Mouse (Mus musculus) adrenal gland, adult (tissue): Measurements from ENCODE around the gene Dcp1b.
A peak's percentile ranks its signal among the peaks of the same experiment; 100 is the strongest.

ENCODE experiments used
- DNase-seq, 2 experiments: peaks; one replicate each; pipeline ENCODE4 v3.0.0; 2022 to 2023; ENCODE audit warnings: low spot score in 1 of 2; ENCODE audit not compliant: inconsistent age in 2 of 2

Gene Dcp1b

DNA sequence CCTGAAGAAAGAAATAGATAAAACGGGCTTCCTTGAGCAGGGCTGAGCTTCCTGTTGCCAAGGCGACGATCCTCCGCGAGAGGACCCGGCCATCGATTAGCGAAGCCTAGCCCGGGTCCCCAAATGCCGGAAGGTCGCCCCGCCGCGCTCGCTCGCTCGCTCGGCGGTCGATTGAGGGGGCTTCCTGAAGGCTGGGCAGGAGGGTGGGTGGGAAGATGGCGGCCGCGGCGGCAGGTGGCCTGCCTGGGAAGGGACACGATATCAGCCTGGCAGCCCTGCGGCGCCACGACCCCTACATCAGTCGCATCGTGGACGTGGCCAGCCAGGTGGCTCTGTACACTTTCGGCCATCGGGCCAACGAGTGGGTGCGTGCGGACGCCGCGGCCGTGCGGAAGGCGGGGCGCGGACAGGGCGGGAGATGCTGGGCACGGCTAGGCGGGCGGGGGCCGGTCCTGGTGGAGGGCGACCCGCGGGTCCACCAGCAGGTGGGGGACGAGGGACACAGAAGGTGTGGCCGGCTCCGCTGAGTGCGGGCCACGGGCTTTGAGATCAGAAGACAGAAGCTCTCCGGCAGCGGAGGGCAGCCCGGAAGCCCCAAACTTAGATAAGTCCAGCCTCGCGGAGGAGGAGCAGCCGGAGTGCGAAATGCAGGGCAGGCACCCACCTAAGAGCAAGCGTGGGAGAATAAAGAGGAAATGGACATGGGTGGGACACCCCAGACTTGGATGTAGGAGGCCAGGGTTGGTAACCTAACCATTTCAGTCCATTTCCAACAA is at the start of gene Dcp1b:
Dcp1b (plus strand) TSS at position 176 of the 776 bp plus-strand sequence.
- peak; percentile 91 to 96 for DNase-seq

DNA sequence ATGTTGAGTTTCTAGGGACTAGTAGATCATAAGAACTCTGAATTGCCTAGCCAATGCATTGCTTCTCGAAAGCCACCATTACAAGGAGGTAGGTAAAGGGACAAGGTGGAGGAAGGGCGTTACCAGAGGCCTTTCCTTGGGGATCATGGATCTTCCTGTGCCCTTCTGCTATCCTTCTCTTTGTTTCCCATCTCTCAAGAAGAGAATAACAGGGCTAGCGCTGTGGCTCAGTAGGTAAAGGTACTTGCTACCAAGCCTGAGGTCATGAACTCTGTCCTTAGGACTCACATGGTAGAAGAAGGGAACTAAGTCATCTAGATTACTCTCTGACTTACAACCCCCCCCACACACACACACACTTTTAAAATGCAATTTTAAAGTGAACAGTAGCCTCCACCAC is 48.1 kb upstream of the Dcp1b start:
- no peak for DNase-seq

DNA sequence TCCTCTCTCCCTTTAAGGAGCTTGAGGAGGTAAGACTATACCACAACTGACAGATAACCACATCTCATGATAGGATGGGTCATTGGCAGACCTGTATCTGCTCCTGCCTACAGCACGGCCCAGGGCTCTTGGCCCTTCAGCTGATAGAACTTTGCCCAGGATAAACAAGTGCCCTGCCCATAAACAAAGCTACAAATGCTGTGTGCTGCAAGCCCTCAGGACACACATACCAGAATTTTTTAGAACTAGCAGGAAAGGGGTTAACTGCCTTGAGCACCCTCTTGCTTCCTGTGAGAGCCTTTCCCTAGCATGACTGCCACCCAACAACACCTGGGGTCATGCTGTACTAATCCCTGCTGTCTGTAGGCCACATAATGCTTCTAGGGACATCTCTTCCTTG is 47.0 kb upstream of the Dcp1b start:
- DNase-seq: no peak

DNA sequence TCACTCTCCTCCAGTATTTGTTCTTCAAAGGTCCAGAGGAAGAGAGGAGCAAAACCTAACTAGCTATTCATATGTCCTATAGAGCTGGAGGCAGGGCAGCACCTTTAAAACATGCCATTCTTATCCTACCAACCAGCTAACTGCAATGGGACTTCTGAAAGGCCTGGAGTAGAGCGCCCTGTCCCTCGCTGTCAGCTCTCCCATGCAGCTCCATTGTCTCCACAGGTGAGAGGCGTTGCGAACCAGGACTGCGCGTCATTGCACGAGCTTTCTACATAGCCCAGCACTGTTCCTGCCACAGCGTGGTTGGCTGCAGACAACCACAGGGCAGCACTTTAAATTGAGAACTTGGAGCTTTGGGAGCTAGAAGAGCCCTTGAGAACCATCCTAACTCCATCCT is 46.5 kb upstream of the Dcp1b start:
- DNase-seq: no peak

DNA sequence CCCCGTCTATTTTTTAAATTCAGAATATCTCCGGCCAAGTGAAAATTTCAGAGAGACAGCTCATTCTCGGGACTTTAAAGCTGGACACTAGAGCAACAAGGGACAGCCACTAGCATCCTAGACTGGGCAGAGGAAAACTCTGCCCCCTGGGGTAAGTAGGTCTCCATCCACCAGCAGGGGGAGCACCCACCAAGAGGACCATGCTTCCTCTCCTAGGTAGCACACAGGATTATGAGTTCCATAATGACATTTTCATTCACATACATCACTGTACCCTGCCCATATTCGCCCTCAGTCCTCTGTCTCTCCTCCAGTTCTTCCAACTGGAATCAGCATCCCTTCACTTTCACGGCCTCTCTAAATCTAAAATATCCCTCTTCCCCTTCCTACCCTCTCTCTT is 45.4 kb upstream of the Dcp1b start:
- peak; percentile 52 to 84 for DNase-seq

DNA sequence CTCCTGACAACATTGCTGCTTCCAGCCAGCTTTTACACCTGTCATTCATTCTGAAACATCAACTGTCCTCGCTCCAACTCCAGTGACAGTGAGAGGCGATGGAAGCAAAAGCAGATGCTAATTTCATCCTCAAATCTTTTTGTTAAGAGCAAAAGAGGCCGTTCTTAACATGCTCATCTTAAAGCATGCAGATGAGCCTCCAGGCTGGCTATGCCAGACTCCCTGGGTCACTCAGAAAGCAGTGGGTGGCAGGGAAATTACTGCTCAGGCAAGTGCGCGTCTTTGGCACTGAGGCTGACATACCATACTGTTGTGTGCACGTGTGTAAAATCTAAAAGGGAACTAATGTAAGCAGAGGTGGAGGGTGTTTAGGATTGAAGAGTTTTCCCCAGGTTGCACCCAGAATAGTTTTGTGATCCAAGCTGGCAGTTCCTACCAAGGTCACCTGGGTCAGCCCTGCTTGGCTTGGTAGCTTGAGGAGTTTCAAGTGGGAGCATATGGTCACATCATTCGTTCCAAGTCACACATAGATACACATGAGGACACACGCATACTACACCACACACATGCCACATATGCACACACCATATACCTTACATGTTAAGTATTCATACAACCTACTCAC is 42.8 kb upstream of the Dcp1b start:
- DNase-seq: no peak

DNA sequence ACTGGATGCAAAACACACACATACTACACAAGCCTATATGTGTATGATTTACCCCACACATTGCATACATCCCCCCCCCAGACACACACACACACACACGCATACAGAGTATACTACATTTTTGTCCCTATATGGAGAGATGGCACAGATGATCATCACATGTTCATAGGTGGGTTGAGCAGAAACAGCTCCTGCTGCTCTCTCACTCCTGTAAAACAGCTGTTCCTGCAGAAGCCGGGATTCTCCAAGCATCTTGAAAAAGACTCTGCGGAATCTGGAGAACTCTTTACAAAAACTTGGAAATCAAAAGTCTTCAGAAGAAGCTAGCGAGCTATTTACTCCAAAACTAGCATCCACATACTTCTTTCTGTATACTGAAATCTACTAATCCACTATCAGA is 42.2 kb upstream of the Dcp1b start:
- no peak for DNase-seq

DNA sequence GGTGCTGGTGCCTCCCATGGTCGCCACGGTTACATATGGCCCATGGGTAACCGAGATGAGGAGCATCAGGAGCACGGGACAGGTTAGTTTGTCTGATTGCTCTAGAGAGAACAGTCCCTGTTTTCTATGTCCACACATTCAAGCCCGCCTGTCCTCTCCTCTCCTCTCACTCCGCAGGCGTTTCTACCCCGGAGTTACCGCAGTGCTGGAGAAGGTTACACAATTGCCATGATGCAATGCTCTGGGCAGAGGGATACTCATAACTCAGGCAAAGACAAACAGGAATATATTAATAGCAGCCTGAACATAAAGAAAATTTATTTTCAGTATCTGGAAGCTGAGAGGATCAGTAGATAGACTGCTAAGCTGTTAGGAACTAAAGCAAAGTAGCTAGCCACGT is 37.3 kb upstream of the Dcp1b start:
- peak in 1 of 2 experiments; percentile 67 for DNase-seq

DNA sequence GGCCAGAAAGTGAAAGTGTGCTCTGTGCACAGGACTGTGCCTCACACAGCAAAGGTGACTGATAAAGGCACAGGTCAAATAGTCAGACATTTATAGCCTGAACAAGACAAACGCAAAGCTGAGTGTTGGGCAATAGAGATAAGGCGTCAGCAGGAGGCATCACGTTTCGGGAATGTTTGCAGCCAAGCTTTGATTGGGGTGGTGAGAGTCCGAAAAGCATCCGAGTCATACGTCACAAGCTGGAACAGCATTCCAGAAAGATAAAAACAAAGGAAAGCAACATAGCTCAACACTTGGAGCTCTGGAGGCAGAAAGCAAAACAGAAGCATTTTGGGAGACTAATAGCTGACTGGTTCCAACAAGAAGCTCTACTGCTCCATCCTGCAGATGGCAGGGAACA is 35.5 kb upstream of the Dcp1b start:
- no peak for DNase-seq

DNA sequence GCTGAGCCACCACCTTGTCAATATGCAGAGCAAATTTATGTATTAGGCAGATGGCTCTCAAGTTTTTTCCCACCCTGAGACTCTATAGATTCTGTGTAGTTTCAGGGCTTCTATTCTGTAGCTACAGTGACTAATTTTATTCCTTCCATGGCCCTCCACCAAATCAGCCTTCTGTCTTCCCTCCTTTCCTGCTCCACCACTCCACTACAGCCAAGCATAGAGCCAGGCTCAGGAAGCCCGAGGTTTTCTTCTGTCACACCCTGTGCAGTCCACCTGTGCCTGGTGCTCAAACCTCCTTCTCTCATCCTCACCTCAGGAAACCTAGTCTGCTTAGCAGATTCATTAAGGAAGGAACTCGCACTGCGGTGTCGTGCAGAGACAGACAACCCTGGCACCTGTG is 29.9 kb upstream of the Dcp1b start:
- no peak for DNase-seq

DNA sequence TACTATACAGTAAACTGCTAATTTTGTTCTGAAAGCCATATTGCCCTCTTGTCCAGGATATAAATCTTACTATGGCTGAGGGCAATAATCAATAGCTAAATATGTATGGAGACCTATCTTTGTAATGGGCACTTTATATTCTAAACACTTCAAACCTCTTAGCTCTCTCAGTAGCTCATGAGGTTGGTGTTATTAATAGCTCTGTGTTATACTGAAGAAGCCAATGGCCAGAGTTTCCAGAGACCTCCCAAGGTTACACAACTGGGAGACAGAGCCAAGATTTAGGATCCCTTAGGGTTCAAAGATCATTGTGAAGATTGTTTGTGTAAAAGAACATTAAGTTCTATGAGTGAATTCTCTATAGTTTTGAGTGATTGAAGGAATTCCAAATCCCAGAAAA is 9.4 kb upstream of the Dcp1b start:
- no peak for DNase-seq

DNA sequence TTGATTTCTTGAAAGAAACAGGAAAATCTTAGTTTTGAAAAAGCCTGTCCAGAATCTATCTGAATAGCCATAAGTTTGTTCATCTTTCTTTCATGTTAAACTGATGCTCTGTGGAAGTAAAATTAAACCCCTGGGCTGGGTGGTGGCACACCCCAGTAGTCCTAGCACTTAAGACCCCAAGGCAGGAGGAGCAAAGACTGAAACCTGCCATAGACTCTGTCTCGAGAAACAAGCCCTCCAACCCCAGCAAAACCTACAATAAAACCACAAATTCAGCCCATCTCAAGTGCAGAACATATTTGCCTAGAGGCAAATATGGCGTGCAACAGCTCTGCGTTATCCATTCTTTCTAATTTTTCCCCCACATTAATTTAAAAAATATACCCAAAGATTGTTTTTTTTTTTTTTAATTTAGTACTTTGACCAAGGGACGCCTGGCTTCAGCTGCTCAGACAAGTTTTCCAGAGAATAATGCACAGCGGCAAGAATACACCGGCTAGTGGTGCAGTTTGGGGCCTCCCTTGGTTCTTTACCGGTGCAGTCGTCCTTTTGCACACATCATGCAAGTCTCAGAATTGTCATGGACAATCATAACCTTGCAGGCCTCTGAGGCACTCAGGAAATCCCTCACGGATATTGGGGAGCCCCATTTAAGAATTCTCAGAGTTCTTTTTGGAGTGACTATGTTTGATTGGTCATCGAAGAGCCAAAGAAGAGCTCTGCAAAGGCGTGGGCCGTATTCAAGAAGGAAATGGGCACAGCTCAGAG is 562 bp upstream of the Dcp1b start:
- no peak for DNase-seq

DNA sequence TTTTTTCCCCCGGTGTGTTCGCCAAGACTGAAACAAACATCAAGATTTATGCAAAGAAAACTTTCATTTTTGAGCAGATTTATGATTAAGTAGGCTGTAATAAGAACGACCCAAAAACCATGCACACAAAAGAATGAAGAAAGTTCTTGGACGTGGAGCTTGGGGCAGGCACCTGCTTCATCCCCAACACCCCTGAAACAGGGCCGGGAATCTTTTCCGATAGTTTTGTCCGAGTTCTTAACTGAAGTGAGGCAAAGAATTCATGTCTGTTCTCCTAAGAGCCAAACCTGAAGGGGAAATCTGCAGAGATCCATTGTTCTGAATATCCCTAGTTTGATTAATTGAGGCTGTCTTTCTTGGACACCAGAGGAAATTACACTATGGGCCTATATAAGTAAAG is 1.1 kb downstream of the Dcp1b start:
- DNase-seq: peak in 1 of 2 experiments; percentile 48

DNA sequence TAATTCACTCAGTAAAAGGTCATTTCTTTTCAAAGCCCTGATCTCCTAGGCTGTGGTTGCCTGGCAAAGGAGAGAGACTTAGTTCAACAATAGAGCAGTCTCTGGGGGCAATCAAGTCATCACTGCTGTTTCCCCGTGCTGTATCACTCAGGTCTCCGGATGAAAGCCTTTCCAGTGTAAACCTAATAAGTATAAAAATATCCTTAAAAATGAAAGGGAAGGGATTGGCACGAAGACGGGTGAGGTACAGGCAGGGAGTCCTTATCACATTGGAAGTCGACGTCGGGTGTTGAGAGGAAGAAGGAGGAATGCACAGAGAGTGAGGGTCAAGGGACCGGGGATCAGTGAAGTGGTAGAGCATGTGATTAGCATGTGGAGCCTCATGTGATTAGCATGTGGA is 2.0 kb downstream of the Dcp1b start:
- peak in 1 of 2 experiments; percentile 78 for DNase-seq

DNA sequence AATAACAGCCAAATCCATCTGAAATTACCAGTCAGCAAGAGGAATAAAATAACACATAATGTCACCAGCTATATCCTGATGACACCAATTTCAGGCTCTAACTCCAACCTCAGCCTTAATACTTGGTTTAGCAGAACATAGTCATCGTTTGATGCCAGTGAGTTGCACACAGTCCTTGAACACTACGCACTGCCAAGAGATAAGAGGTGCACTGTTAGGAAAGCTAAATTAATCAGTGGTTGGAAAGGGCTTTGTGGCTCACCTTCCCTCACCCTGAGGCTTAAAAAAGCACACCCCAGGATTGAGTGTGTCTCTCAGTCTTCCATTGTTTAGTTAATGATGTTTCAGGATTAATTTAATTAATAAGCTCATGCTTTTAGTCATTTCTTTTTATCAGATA is 5.1 kb downstream of the Dcp1b start:
- DNase-seq: peak; percentile 34 to 70

DNA sequence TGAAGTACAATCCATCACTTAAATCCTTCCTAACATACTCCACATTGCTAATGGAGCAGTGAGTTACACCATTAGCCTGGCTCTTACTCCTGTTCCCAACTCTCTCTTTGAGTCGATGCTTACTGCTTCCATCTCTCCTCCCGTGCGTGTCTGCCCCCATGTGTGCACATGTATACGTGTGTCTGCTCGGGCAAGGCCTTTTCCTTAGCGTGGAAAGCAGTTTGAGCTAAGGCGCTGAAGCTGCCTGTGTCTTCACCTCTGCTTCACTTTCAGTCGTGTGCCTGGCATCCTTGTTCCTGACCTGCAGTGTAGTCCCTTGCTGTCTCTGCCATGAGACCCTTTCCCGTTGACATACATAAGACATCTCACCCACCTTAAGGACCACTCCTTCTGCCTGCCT is 7.2 kb downstream of the Dcp1b start:
- DNase-seq: no peak

DNA sequence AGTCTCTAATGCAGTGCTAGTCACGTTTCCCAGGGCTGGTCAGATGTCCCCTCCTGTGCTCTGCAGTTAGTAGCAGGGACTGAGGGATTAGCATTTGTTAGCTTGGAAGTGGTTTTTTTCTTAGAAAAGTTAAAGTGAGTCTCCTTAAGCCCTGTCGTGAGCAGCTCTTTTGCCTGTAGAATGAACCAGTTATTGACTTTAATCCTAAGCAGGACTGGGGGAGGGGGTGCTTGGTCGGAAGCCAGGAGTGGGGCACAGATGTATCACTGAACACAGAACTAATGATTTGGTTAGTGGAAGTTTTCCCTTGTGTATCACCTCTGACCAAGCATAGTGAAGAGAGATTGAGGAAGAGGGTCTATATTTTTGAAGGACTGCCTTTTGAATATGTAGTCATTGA is 8.7 kb downstream of the Dcp1b start:
- no peak for DNase-seq

DNA sequence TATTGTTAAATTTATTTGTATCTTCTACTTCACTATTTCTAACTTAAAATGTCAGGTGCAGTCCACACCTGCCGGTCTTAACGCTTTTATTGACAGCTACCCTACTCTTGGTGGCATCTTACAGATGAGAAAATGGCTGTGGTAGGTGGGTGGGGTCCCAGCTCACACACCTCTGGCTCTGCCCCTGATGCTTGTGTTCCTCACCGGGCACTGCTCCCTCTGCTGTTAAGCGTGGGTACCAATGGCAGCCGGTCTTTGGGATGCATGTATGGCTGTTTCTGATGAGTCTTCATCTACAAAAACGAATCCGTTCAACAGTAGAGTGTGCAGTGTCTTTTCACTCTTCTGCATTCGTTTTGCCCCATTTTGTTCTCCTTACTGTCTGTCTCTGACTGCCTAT is 11.6 kb downstream of the Dcp1b start:
- DNase-seq: peak in 1 of 2 experiments; percentile 40

DNA sequence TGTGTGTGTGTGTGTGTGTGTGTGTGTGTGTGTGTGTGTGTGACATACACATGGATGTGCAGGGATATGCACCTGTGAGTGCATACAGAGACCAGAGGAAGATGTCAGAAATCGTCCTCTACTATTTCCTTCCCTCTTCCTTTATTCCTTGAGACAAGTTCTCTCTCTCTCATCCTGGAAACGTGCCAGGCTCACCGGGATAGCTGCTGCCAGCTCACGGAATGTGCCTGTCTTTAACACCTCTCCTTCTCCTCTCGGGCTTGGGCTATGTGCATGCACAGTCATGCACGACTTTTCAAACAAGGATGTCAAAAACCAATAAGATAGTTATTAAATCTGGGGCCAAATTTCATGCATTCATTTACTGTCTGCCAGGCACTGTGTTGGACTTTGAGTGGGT is 12.6 kb downstream of the Dcp1b start:
- DNase-seq: no peak

DNA sequence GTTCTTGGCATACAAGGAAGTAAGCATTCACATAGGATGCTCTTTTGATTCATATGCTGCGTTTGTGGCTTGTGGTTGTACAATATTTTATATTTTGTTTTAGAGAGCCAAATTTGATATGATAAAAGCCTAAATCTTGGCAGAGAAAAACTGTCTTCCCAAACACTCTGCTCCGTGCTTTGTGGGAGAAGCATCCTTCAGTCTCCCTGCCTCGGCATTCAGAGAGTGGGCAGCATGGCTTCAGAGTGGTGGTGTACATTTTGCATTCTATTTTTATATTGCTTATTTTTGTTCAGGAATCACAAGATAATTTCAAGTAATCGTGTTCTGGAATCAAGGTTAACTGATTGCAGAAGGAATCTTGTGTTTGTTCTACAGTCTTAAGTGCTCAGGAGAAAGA is 16.4 kb downstream of the Dcp1b start:
- DNase-seq: no peak

DNA sequence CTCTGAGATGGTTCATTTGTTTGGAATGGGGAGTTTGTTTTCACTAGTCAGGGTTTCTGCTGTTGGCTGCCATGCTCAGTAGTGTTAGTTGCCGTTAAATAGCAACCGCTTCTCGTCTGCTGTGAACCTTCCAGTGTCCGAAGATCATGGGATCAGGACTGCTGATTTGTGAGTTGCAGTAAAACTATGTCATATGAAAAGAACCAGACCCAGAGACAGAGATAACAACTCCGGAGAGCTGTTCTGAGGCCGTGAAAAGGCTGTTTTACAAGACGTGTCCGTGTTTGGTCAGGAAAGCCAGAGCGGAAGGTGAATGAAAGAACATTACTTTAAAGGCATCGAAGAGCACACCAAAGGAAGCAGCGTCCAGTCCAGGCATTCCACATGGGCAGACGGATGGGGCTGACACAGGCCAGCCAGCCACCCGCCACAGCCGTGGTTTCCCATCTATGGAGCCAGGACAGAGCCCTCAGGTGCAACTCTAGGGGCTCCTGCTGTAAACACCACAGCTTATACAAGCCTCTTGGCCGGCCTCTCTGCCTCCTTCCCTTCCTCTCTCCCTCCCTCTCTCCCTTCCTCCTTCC is 18.6 kb downstream of the Dcp1b start:
- DNase-seq: no peak

DNA sequence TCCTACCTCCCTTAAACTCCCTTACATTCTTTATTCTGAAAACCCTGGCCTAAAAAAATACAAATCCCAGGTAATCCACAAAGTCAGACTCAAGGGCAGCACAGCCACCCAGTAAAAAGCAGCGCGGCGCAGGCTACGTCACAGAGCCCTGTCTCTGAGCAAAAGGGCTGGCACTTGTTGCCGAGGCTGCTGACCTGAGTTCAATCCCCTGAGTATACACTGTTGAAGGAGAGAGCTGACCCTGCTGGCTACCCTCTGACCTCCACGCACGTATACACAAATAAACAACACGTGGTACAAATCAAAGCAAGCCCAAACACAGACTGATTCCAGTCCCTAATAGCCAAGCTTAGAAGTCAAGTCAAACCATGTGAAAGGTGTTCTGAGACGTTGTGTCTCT is 19.1 kb downstream of the Dcp1b start:
- no peak for DNase-seq
